Mouse (Mus musculus): ENCODE results near the gene Smyd3. TPM values are rescaled to one million over a fixed set of nuclear protein-coding genes. Genes with fewer than 3 reads are reported as not detected.

Smyd3 gene
- polyA plus RNA-seq, 1 experiment: 2.0 TPM

DNA sequence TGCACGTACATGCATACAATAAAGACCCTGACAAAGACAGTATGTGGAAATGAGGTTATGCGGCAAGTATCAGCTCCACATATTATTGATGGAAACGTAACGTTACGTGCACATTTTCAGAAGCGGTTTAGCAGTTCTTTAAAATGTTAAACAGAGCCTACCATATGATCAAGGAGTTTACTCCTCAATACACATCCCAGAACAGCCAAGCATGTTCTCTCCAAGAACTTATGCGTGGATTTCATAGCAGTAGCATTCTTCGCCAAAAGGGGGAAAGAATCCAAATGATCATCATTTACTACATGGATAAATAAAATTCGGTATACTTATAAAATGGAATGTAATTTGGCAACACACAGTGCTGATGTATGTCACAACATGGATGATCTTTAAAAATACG, 500.4 kb downstream of the Smyd3 start:
- no peak for DNase-seq (ENCODE audit: low read depth, low spot score)
- WGBS: 91% methylated on average over 10 of the region's 10 CpGs

DNA sequence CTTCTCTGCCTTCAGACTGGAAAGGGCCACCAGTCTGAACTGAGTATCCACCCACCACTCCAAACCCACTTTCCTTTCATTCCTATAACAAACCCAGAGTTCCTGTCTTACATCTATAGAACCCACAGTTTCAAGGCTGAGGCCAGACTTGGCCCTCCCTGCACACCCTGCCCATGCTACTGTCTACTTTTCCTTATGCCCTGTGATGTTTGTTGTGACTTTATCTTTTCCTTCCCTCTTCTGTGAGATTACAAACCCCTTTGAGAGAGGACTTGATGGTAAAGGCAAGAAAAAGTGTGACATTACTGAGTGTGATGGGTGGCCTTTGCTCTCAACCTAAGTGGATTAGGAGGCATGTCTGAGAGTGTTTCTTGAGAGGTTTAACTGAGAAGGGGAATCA, 504.8 kb downstream of the Smyd3 start:
- DNase-seq (ENCODE audit: low read depth, low spot score): no peak

- 26% methylated on average over 4 of the region's 4 CpGs for WGBS
- peak; percentile 36 for DNase-seq (ENCODE audit: low read depth, low spot score)
Observed at GRCm38 (mm10) chr1:179012273-179012672, 505.6 kb downstream of the Smyd3 start.

GRCm38 (mm10) chr1:179010756-179011155, 507.1 kb downstream of the Smyd3 start:
- no peak for DNase-seq (ENCODE audit: low read depth, low spot score)
- 89% methylated on average over 3 of the region's 3 CpGs for WGBS

DNA sequence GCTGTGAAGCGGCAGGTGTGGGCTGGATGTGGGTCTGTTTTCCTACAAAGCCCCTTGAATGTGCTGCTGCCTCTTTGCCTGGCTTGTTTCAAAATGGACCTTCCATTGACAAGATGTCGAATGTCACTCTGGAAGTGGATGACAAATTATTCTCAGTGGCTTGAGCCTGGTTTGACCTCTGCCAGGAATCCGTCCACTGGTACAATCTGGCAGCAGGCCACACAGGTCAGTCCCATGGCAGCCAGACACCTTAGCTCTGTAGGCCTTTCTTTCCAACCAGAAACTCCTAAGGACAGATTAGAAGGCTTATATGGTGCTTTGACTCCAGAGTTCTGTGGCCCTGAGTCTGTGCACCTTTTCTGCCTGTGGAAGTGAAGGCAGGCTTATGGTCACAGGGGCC, 507.9 kb downstream of the Smyd3 start:
- 86% methylated on average over 3 of the region's 3 CpGs for WGBS
- DNase-seq (ENCODE audit: low read depth, low spot score): no peak

- WGBS: 76% methylated on average over 7 of the region's 7 CpGs
- no peak for DNase-seq (ENCODE audit: low read depth, low spot score)
Observed at GRCm38 (mm10) chr1:179004133-179004866, 513.5 kb downstream of the Smyd3 start.

DNA sequence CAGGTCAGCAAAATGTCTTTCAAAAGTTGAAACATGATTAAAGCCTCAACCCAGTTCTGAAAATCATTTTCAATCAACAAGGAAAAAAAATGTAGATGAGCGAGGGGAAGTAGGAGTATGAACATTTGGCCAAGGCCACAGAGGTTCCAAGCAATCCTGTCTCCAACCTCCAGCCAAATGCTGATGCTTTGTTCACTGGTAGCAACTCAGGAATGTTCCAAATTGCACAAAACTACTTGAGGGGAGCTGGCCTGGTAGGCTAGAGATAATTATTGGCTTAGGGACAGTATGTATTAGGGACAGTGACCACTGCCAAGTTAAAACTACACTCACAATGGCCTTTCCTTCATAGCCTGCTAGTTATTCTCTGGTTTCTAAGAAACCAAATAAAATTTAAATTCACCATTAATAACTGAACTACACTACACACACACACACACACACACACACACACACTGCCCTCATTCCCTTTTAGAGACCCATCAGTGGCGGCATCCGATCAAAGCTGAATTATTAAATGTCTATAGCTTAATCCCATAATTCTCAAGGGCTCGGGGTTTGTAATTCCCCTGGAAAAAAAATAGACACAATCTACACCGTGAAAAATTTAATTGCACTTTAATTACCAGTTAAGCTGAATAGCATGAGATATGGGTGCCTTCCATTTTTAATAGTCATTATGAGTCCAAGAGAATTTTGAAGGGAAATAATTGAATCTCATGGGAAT, 514.3 kb downstream of the Smyd3 start:
- DNase-seq (ENCODE audit: low read depth, low spot score): no peak
- WGBS: 84% methylated on average over 5 of the region's 5 CpGs

DNA sequence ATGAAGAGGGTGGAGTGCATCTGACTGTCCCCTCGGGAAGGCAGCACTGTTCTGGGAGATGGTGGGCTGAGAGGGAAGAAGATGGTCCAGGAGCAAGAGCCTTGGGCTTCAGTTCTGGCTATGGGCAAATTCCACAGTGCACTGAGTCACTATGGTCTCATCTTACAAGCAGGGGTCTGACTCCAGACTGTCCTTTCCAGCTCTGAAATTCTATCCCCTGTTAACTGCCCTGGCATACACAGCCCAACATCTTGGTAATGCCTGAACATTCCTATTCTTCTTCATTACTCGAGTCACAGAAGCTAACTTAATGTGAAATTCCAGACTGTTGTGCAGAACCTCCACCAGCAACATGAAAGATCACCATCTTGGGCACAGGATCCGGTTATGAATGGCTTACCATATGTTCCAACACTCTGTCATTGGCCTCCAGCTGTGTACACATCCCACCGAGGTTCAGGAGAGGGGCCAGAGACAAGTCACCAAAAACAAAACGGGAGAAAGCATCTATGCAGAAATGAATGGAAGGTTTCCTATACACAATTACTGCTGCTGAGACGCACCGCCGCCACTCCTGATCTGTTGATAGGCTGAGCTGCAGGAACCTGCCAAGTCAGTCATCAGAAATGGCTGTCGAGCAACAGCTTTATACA, 517.8 kb downstream of the Smyd3 start:
- no peak for DNase-seq (ENCODE audit: low read depth, low spot score)
- 72% methylated on average over 9 of the region's 9 CpGs for WGBS

DNA sequence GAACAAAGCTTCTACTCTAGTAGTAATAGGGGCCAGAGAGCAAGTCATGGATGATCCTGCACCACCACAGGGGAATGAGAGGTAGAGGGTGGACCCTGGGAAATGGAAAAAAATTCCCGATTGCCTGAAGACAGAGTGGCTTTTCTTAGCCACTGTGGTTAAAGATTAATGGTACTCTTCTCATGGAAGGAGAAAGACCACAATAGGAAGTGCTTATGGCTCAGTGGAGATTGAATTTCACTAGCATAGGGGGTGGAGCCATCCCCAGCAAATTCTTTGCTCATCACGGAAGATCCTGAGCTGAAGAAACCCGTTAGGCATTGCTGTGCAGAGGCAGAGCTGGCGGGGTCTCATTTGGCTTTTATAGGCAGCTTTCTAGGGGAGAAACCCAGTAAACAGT, 520.0 kb downstream of the Smyd3 start:
- DNase-seq (ENCODE audit: low read depth, low spot score): no peak
- WGBS: 31% methylated on average over 4 of the region's 4 CpGs

DNA sequence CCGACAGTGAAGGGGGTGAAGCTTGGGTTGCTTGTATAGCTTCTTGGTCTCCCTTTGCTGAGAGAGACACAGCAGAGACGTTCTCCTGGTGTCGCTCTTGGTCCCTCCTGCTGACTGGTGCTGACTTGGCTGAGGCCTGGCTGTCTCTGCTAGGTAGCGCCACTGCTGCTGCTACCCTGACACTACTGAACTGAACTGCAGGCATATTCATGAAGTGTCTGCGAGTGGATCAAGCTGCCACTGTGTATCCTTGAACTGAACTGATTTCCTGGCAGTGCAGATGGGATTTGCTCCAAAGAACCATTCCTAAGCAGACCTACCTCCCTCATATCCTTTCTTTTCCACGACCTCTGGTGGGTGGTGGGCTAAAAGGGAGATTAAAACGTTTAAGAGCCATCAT, 523.6 kb downstream of the Smyd3 start:
- 85% methylated on average over 7 of the region's 7 CpGs for WGBS
- DNase-seq (ENCODE audit: low read depth, low spot score): no peak

DNA sequence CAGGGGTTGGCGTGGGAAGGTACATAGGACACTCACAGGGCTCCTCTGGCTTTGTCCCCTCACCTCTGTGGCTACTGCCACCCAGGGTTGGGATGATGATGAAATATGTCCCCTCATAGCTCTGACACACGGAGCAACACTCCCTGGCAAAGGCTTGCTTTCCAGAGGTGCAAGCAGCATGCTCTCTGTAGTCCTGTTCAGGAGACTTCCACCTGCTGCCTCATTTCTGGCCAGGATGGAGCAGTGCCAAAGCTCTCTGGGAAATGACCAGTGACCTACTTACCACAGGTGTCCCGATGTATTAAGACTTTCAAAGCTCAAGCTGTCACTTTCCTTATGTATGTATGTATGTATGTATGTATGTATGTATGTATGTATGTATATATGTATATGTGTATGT, 525.3 kb downstream of the Smyd3 start:
- DNase-seq (ENCODE audit: low read depth, low spot score): no peak

DNA sequence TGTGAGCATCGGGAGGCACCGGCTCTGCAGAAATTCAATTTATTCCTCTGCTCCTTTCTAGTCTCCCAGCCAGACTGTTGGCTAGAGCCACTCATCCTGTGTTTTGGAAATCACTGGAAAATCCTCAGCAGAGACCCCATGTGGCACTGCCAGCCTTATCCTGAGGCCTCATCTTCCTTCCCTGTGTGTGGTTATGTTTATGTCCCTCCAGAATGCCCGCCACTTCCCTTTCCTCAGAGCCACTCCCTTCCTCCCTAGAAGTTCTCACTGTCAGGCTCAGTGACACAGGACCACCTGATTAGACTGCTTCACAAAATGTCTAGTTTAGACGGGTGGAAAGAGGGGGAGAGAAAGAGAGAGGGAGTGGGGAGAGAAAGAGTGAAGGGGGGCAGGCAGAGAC, 526.4 kb downstream of the Smyd3 start:
- DNase-seq (ENCODE audit: low read depth, low spot score): no peak
- 60% methylated on average over 4 of the region's 4 CpGs for WGBS

More for the DNA sequence above, 525.3 kb downstream of the Smyd3 start:
- WGBS: 64% methylated on average over 3 of the region's 3 CpGs

DNA sequence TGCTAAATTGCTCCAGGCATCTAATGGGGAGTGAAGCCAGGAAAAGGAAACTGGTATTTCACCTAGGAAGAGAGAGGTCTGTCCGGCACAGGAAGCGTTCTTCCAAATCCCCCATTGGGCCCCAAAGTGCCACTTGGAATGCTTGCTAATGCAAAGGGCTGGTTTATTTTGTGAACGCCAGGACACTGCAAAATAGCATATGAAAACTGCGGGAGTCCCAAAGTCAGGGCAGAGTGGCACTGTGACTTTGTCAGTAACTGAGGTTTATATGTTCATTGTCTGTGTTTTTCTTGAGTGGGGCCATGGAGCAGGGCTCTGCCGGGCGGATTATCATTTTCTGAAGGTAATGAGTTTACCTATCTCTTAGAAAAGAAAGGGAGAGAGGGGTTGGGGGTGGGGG, 526.8 kb downstream of the Smyd3 start:
- no peak for DNase-seq (ENCODE audit: low read depth, low spot score)
- 83% methylated on average over 6 of the region's 6 CpGs for WGBS

DNA sequence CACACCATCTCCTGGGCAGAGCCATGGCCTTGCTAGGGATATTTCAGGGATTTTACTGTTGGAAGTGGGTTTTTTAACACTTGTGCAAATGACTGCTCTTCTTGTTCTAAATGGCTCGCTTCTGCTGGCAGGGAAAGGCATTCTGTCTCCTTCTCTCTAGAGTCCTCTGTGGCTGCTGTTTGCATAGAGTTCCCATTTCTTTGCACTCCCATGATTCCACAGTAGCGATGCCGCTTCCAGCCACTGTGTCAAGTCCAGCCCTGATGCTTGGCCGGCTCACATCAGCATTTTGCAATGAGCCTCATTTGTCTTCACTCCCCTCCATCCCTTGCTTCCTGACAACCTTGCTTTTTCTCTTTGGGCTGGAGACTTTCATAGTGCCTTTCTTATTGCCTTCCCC, 528.4 kb downstream of the Smyd3 start:
- DNase-seq (ENCODE audit: low read depth, low spot score): no peak
- WGBS: 80% methylated on average over 4 of the region's 4 CpGs

DNA sequence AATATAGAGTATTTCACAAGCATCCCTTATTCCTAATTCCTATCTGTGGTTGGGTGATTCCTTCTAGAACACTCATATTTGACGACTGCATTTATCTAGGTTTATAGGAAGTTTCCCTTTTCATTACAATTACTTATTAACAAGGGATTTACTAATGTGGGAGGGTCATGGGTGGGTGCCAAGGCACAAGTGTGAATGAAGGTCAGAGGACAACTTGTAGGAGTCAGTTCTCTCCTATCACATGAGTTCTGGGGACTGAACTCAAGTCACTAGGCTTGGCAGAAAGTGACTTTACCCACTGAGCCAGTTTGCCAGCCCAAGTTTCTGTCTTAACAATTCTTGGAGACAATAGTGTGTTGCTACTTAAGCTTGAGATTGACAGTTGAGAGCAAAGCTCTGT, 529.7 kb downstream of the Smyd3 start:
- 29% methylated on average over 1 of the region's 1 CpGs for WGBS

DNA sequence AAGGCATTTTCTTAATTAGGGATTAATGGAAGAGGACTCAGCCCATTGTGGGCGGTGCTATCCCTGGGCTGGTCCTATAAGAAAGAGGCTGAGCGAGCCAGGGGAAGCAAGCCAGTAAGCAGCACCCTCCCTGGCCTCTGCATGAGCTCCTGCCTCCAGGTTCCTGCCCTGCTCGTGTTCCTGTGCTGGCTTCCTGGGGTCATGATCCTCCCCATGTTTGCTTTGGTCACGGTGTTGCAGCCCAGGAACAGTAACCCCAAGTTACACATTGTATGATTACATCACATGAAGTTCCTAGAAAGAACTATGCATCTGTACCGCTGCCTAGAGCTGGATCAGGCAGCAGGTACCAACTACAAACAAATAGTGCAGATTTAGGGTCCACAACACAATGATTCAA, 536.2 kb downstream of the Smyd3 start:
- 80% methylated on average over 5 of the region's 5 CpGs for WGBS
- no peak for DNase-seq (ENCODE audit: low read depth, low spot score)

More for the DNA sequence above, 529.7 kb downstream of the Smyd3 start:
- DNase-seq (ENCODE audit: low read depth, low spot score): no peak

DNA sequence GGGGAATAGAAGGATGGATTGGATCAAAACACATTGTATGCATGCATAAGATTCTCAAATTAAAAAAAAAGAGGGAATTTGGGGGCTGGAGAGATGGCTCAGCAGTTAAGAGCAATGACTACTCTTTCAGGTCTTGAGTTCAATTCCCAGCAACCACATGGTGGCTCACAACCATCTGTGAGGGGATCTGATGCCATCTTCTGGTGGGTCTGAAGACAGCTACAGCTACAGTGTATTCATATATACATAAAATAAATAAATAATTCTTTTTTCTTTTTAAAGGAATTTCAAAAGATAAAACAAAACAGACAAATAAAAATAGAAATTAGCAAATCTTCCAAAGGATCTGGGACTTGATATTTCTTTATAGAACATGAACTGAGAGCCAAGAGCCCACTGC, 537.7 kb downstream of the Smyd3 start:
- no peak for DNase-seq (ENCODE audit: low read depth, low spot score)

DNA sequence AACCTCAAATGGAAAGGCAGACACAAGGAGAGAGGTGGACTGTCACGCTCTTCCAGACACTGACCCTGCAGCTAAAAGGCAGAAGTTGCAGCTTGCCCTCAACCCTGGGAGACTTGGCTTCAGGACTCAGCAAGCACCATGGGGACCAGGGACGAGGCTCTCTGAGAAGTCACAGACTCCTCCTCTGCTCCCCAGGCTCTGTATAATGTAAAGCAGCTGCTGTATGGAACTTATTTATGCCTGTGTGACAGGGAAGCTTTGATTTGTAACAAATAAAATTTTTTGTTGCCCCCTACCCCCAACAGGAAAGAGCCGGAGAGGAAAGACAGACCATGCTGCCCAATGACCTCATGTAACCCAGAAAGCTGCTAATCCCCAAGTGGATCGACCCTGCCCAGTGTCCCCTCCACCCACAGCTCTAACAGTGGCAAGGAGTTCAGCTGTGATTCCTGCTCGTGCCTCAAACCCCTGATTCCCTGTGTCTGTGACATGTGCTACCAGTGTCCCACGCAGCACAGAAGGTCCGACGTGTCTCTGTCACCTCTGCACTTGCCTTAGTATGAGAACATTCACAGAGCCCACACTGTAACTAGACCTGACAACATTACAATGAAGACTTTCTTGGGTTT, 539.1 kb downstream of the Smyd3 start:
- DNase-seq (ENCODE audit: low read depth, low spot score): no peak
- 77% methylated on average over 8 of the region's 8 CpGs for WGBS

GRCm38 (mm10) chr1:178972055-178972454, 545.8 kb downstream of the Smyd3 start:
- 95% methylated on average over 10 of the region's 10 CpGs for WGBS

GRCm38 (mm10) chr1:178961661-178962060, 556.2 kb downstream of the Smyd3 start:
- 89% methylated on average over 9 of the region's 9 CpGs for WGBS
- no peak for DNase-seq (ENCODE audit: low read depth, low spot score)

More at GRCm38 (mm10) chr1:178972055-178972454, 545.8 kb downstream of the Smyd3 start:
- DNase-seq (ENCODE audit: low read depth, low spot score): no peak

All from large intestine, adult 2 months (tissue).